Mouse (Mus musculus) CH12.LX (cell line): ENCODE data around the gene Fndc7. TPM values are rescaled to one million over a fixed set of nuclear protein-coding genes. Genes with fewer than 3 reads are reported as not detected.

Source experiments
- DNase-seq: peaks from one replicate; pipeline ENCODE4 v3.0.0-alpha.2; 2013; ENCODE audit errors: extremely low read depth
- H3K27ac ChIP-seq: 2 replicates; pipeline ENCODE4 v1.5.1; 2012; ENCODE audit warnings: low read depth, mild to moderate bottlenecking, control low read depth, moderate library complexity; ENCODE audit not compliant: insufficient read depth
- H3K27me3 ChIP-seq: replicated peaks from 2 replicates; pipeline ENCODE3; 2012; ENCODE audit warnings: inconsistent platforms
- H3K36me3 ChIP-seq, 2 experiments: replicated peaks in 1 of 2; 2 replicates each; pipeline versions ENCODE3 to v1.6.1; 2012; ENCODE audit warnings: inconsistent platforms in 1 of 2, low read length in 1 of 2, mild to moderate bottlenecking in 1 of 2, mixed read lengths in 1 of 2, moderate library complexity in 1 of 2; ENCODE audit not compliant: control insufficient read depth in 1 of 2, insufficient read depth in 1 of 2
- H3K4me1 ChIP-seq, 2 experiments: 2 replicates each; pipeline ENCODE4 v1.6.1; 2012; ENCODE audit warnings: inconsistent platforms in 1 of 2, moderate library complexity in 1 of 2; ENCODE audit not compliant: insufficient read depth in 2 of 2, control insufficient read depth in 1 of 2
- H3K4me2 ChIP-seq: 2 replicates; pipeline ENCODE4 v1.6.1; 2012; ENCODE audit warnings: low read depth, mild to moderate bottlenecking, control low read depth; ENCODE audit not compliant: poor library complexity, insufficient read depth, severe bottlenecking
- H3K4me3 ChIP-seq, 3 experiments: fragments of 150-350 bp in 1 of 3; sonication (generic) in 1 of 3; replicated peaks in 1 of 3; 2 replicates each; pipeline versions ENCODE3 to v1.5.1; 2011 to 2012; ENCODE audit warnings: low read depth in 2 of 3, low read length in 2 of 3, mild to moderate bottlenecking in 2 of 3, moderate library complexity in 2 of 3, control low read depth in 1 of 3, improper control_type of control experiment in 1 of 3, inconsistent platforms in 1 of 3, mixed read lengths in 1 of 3; ENCODE audit not compliant: poor library complexity in 1 of 3
- H3K79me2 ChIP-seq: replicated peaks from 2 replicates; pipeline ENCODE4 v1.6.1; 2012; ENCODE audit warnings: mild to moderate bottlenecking, moderate library complexity; ENCODE audit not compliant: control insufficient read depth, poor library complexity, insufficient read depth, severe bottlenecking; ENCODE audit errors: extremely low read depth
- H3K9ac ChIP-seq: 2 replicates; pipeline ENCODE4 v1.6.1; 2012; ENCODE audit warnings: low read depth, mild to moderate bottlenecking, control low read depth, moderate library complexity; ENCODE audit not compliant: insufficient read depth
- H3K9me3 ChIP-seq: replicated peaks from 2 replicates; pipeline ENCODE3; 2012; ENCODE audit warnings: low read length, inconsistent platforms, mixed read lengths
- CTCF ChIP-seq, 2 experiments: IDR thresholded peaks in 1 of 2; conservative IDR thresholded peaks in 1 of 2; 2 replicates each; pipeline ENCODE4 v1.5.1; 2011 to 2012; ENCODE audit warnings: low read depth in 2 of 2, low read length in 2 of 2, improper control_type of control experiment in 1 of 2, inconsistent platforms in 1 of 2, mild to moderate bottlenecking in 1 of 2, moderate library complexity in 1 of 2
- ELF1 ChIP-seq: IDR thresholded peaks from 2 replicates; pipeline ENCODE4 v1.6.1; 2014; ENCODE audit warnings: low read depth, mild to moderate bottlenecking, inconsistent platforms, low read length, improper control_type of control experiment
- EP300 ChIP-seq: IDR thresholded peaks from 2 replicates; pipeline ENCODE4 v1.6.1; 2011; ENCODE audit warnings: low read length, improper control_type of control experiment
- GABPA ChIP-seq: IDR thresholded peaks from 2 replicates; pipeline ENCODE4 v1.6.1; 2012; ENCODE audit warnings: low read depth, low read length, improper control_type of control experiment, inconsistent platforms; ENCODE audit not compliant: insufficient replicate concordance
- HCFC1 ChIP-seq: IDR thresholded peaks from 2 replicates; pipeline ENCODE4 v1.6.1; 2012; ENCODE audit warnings: low read depth, mild to moderate bottlenecking, inconsistent platforms, low read length, improper control_type of control experiment
- IRF4 ChIP-seq: IDR thresholded peaks from 2 replicates; pipeline ENCODE4 v1.6.1; 2014; ENCODE audit warnings: low read depth, mild to moderate bottlenecking, inconsistent platforms, low read length, improper control_type of control experiment
- JUN ChIP-seq: IDR thresholded peaks from 2 replicates; pipeline ENCODE4 v1.6.1; 2011; ENCODE audit warnings: low read depth, mild to moderate bottlenecking, low read length, improper control_type of control experiment, moderate library complexity; ENCODE audit not compliant: insufficient read depth
- JUND ChIP-seq: conservative IDR thresholded peaks from 2 replicates; pipeline ENCODE4 v1.6.1; 2011; ENCODE audit warnings: low read depth, low read length, improper control_type of control experiment
- MAFK ChIP-seq: IDR thresholded peaks from 2 replicates; pipeline ENCODE4 v1.6.1; 2011; ENCODE audit warnings: low read length, improper control_type of control experiment; ENCODE audit not compliant: insufficient replicate concordance
- MAX ChIP-seq: IDR thresholded peaks from 2 replicates; pipeline ENCODE4 v1.6.1; 2011; ENCODE audit warnings: low read length, improper control_type of control experiment
- MAZ ChIP-seq: IDR thresholded peaks from 2 replicates; pipeline ENCODE4 v1.6.1; 2012; ENCODE audit warnings: low read depth, mild to moderate bottlenecking, inconsistent platforms, low read length, improper control_type of control experiment, moderate library complexity
- MEF2A ChIP-seq: IDR thresholded peaks from 2 replicates; pipeline ENCODE4 v1.6.1; 2014; ENCODE audit warnings: low read depth, mild to moderate bottlenecking, inconsistent platforms, low read length, improper control_type of control experiment, borderline replicate concordance
- MXI1 ChIP-seq: IDR thresholded peaks from 2 replicates; pipeline ENCODE4 v1.6.1; 2011; ENCODE audit warnings: mild to moderate bottlenecking, low read depth, low read length, improper control_type of control experiment
- NELFE ChIP-seq: IDR thresholded peaks from 2 replicates; pipeline ENCODE4 v1.6.1; 2011; ENCODE audit warnings: low read depth, low read length, improper control_type of control experiment
- NRF1 ChIP-seq: IDR thresholded peaks from 2 replicates; pipeline ENCODE4 v1.6.1; 2014; ENCODE audit warnings: low read depth, mild to moderate bottlenecking, inconsistent platforms, low read length, improper control_type of control experiment, moderate library complexity
- POLR2A ChIP-seq: IDR thresholded peaks from 2 replicates; pipeline ENCODE4 v1.6.1; 2011; ENCODE audit warnings: low read depth, mild to moderate bottlenecking, improper control_type of control experiment, low read length
- RAD21 ChIP-seq: IDR thresholded peaks from 2 replicates; pipeline ENCODE4 v1.6.1; 2011; ENCODE audit warnings: low read depth, mild to moderate bottlenecking, low read length, improper control_type of control experiment, moderate library complexity
- SMC3 ChIP-seq: IDR thresholded peaks from 2 replicates; pipeline ENCODE4 v1.6.1; 2011; ENCODE audit warnings: low read depth, low read length, improper control_type of control experiment
- TBP ChIP-seq: conservative IDR thresholded peaks from 2 replicates; pipeline ENCODE4 v1.6.1; 2011; ENCODE audit warnings: low read depth, low read length, improper control_type of control experiment
- TCF12 ChIP-seq: IDR thresholded peaks from 2 replicates; pipeline ENCODE4 v1.6.1; 2014; ENCODE audit warnings: low read depth, mild to moderate bottlenecking, inconsistent platforms, low read length, improper control_type of control experiment
- UBTF ChIP-seq: IDR thresholded peaks from 2 replicates; pipeline ENCODE4 v1.6.1; 2012; ENCODE audit warnings: low read depth, mild to moderate bottlenecking, inconsistent platforms, low read length, improper control_type of control experiment, moderate library complexity
- ZMIZ1 ChIP-seq: IDR thresholded peaks from 2 replicates; pipeline ENCODE4 v1.6.1; 2012; ENCODE audit warnings: low read depth, mild to moderate bottlenecking, inconsistent platforms, low read length, improper control_type of control experiment
- ZNF384 ChIP-seq: IDR thresholded peaks from 2 replicates; pipeline ENCODE4 v1.6.1; 2012; ENCODE audit warnings: low read depth, low read length, improper control_type of control experiment, inconsistent platforms
- dilution Hi-C: fragments of 300-500 bp; cut with MboI; formaldehyde crosslinking; loops from 2 replicates; pipeline ENCODE4 v1.14.3; 2020; ENCODE audit warnings: low sequenced_read_pairs; ENCODE audit not compliant: extremely low pct_unique_long_range_greater_than_20kb, extremely low pct_ligation_motif_present
- in situ Hi-C: fragments of 300-500 bp; cut with MboI; formaldehyde crosslinking; loops from 3 replicates; pipeline ENCODE4 v1.14.3; 2019; ENCODE audit warnings: low sequenced_read_pairs, low pct_ligation_motif_present, low pct_unique_long_range_greater_than_20kb, mixed read lengths
- polyA plus RNA-seq: library from polyadenylated mRNA; unstranded; fragments of >175 nt; gene quantifications from 2 replicates; pipeline ENCODE4 v1.2.1, GENCODE M21; 2012; ENCODE audit warnings: low read depth; ENCODE audit not compliant: insufficient read length
- total RNA-seq, 2 experiments: library from RNA; depleted of rRNA; stranded (reverse); fragments of 300-350 nt in 1 of 2; fragments of >200 nt in 1 of 2; gene quantifications; 2 replicates each; pipeline ENCODE4 v1.2.3; 2012 to 2014

Fndc7 gene
- total and polyA plus RNA-seq, 3 experiments, result 0.61 to 1.1 (median 0.81) TPM

GRCm38 (mm10) chr3:108844026-108844425, 45.8 kb downstream of the Fndc7 start:
- Histone ChIP-seq H3K9ac (no peak overlapping the region), H3K4me3 (no peak overlapping the region), H3K27me3 (peaks cover 3% of the 10 kb centered on the region), H3K4me2 (no peak overlapping the region), H3K36me3 (no peaks in the 10 kb centered on the region), H3K79me2 (0 out of 2 replicates have a peak, but pooled peaks cover 2% of the 10 kb centered on the region), H3K9me3 (no peaks in the 10 kb centered on the region), H3K27ac (no peak overlapping the region), H3K4me1 (peaks cover 1 to 4% of the 10 kb centered on the region in 2 experiments; a peak in 3 of 4 replicates)
- DNase-seq, result no peak
- dilution Hi-C loops (no loop called here), in situ Hi-C loops (no loop called here)
- TF ChIP-seq JUND, result no peak
- no peak for TF ChIP-seq ZNF384
- no peak for TF ChIP-seq HCFC1
- TF ChIP-seq POLR2A, result no peak

- DNase-seq, result no peak
- TF ChIP-seq EP300, result no peak
- TF ChIP-seq TBP, result 0 out of 2 replicates have a peak, but pooled peaks have one; percentile 7
- no peak for TF ChIP-seq GABPA
- no peak for TF ChIP-seq MXI1
- peak in 1 of 2 experiments; percentile 58; a peak in 1 of 4 replicates for TF ChIP-seq CTCF (conservative IDR thresholded peaks at IDR 0.05 in 1 of 2, IDR thresholded peaks at IDR 0.05 in 1 of 2; ENCODE audit: low read depth in 2 of 2, low read length in 2 of 2)
- peak; percentile 1; the same call in 1 of the 2 replicates for TF ChIP-seq MEF2A
- peaks cover 4 to 15% of the 10 kb centered on the region in 2 experiments; a peak in 3 of 4 replicates for H3K4me1 ChIP-seq
These were observed 49.1 kb downstream of the Fndc7 start for GRCm38 (mm10) chr3:108840716-108841054.

GRCm38 (mm10) chr3:108840000-108840715, 49.6 kb downstream of the Fndc7 start, which contains the start of gene Stxbp3:
Stxbp3 (minus strand) TSS chr3:108840526.
- peak within 1 kb of the TSS; percentile 72 for H3K9ac ChIP-seq
- H3K9me3 ChIP-seq, result no peaks in the 10 kb centered on the region
- peaks cover 7 to 12% of the 10 kb centered on the region in 2 experiments for H3K36me3 ChIP-seq
- peak within 1 kb of the TSS; percentile 23; the same call in 1 of the 2 replicates for H3K27ac ChIP-seq
- H3K4me3 ChIP-seq, result peak within 1 kb of the TSS; percentile 70 to 93 (median 89)
- dilution Hi-C loops (no loop called here), in situ Hi-C loops (no loop called here)
- H3K4me2 ChIP-seq, result peak within 1 kb of the TSS; percentile 32
- peaks cover 4 to 15% of the 10 kb centered on the region in 2 experiments; a peak in 3 of 4 replicates for H3K4me1 ChIP-seq
- H3K79me2 ChIP-seq, result peaks cover 26% of the 10 kb centered on the region
- peaks cover 3% of the 10 kb centered on the region for H3K27me3 ChIP-seq
- peak; percentile 97 for DNase-seq
- TF ChIP-seq TCF12 (peak; percentile 65; the same call in 1 of the 2 replicates), MAFK (no peak), ZMIZ1 (peak; percentile 68; the same call in 1 of the 2 replicates), JUN (peak; percentile 21; the same call in 1 of the 2 replicates), MAX (no peak), IRF4 (no peak), UBTF (0 out of 2 replicates have a peak, but pooled peaks have one; percentile 57), CTCF (conservative IDR thresholded peaks at IDR 0.05 in 1 of 2, IDR thresholded peaks at IDR 0.05 in 1 of 2; ENCODE audit: low read depth in 2 of 2, low read length in 2 of 2) (peak in 1 of 2 experiments; percentile 90; a peak in 2 of 4 replicates), MAZ (peak; percentile 79), NELFE (peak; percentile 80), MEF2A (peak; percentile 70; the same call in 1 of the 2 replicates), JUND (0 out of 2 replicates have a peak, but pooled peaks have one; percentile 21), NRF1 (peak; percentile 89), SMC3 (peak; percentile 68), ELF1 (peak; percentile 44; the same call in 1 of the 2 replicates), RAD21 (peak; percentile 59), MXI1 (peak; percentile 47; the same call in 1 of the 2 replicates)

More at GRCm38 (mm10) chr3:108840716-108841054, 49.1 kb downstream of the Fndc7 start:
- no peak overlapping the region for H3K9ac ChIP-seq
- H3K27me3 ChIP-seq, result peaks cover 3% of the 10 kb centered on the region
- H3K9me3 ChIP-seq, result no peaks in the 10 kb centered on the region
- H3K4me2 ChIP-seq, result no peak overlapping the region
- H3K36me3 ChIP-seq, result peaks cover 6 to 12% of the 10 kb centered on the region in 2 experiments
- in situ Hi-C loops, result no loop called here
- H3K4me3 ChIP-seq, result peak overlapping the region in 1 of 3 experiments; percentile 70
- peaks cover 25% of the 10 kb centered on the region for H3K79me2 ChIP-seq
- dilution Hi-C loops, result no loop called here
- H3K27ac ChIP-seq, result no peak overlapping the region
